Mouse (Mus musculus) bone marrow, adult 2 months (tissue): ENCODE measurements around the gene Gm11569. TPM values are rescaled to one million over a fixed set of nuclear protein-coding genes. Genes with fewer than 3 reads are reported as not detected.
"Not testable (repeated sequence)": the region's sequence is repeated elsewhere in the genome, so short reads cannot be mapped to it uniquely, and the experiment has no call there.

Source experiments
- H3K27ac ChIP-seq: fragments of 200-500 bp; 2 replicates; pipeline ENCODE4 v1.5.1; 2012; ENCODE audit warnings: low read depth, mild to moderate bottlenecking, control low read depth, inconsistent platforms, low read length; ENCODE audit not compliant: control insufficient read depth, poor library complexity, insufficient read depth
- H3K4me1 ChIP-seq: fragments of 200-500 bp; 2 replicates; pipeline ENCODE4 v1.6.1; 2011; ENCODE audit warnings: low read length; ENCODE audit not compliant: control insufficient read depth, insufficient read depth
- H3K4me3 ChIP-seq: fragments of 200-500 bp; replicated peaks from 2 replicates; pipeline ENCODE3; 2011; ENCODE audit warnings: mild to moderate bottlenecking, low read depth, low read length, control low read depth; ENCODE audit not compliant: control insufficient read depth
- CTCF ChIP-seq: fragments of 200-500 bp; IDR thresholded peaks from 2 replicates; pipeline ENCODE4 v1.5.1; 2011; ENCODE audit warnings: low read length, control low read depth; ENCODE audit not compliant: control insufficient read depth, insufficient read depth
- POLR2A ChIP-seq: fragments of 200-500 bp; IDR thresholded peaks from 2 replicates; pipeline ENCODE4 v1.6.1; 2011; ENCODE audit warnings: low read depth, mild to moderate bottlenecking, control low read depth, low read length, borderline replicate concordance; ENCODE audit not compliant: control insufficient read depth
- WGBS: fragments of 180-500 bp; shearing (Covaris S2); methylation state at CpG from one replicate; pipeline ENCODE4 v1.1.7; 2018; 5-methylcytosine and 5-hydroxymethylcytosine counted together
- polyA plus RNA-seq: library from polyadenylated mRNA; stranded (reverse); fragments of >200 nt; gene quantifications from 2 replicates; pipeline ENCODE4 v1.2.4, GENCODE M21; 2011; ENCODE audit warnings: low replicate concordance; ENCODE audit not compliant: missing spikeins, insufficient read depth, insufficient read length

The Gm11569 gene
- polyA plus RNA-seq, 1 experiment, result not detected

- no peak within 1 kb of the TSS for H3K27ac ChIP-seq
- 87% methylated on average over 2 of the region's 2 CpGs for WGBS
- H3K4me1 ChIP-seq, result no peaks in the 10 kb centered on the region
- TF ChIP-seq CTCF, result no peak
- no peak for TF ChIP-seq POLR2A
- H3K4me3 ChIP-seq, result no peak within 1 kb of the TSS
Measured at GRCm38 (mm10) chr11:99780604-99781003, 18.1 kb downstream of the Gm11569 start, which contains the start of gene Krtap4-8. Gene Krtap4-8 (minus strand): TSS chr11:99780704.

- 72% methylated on average over 7 of the region's 7 CpGs for WGBS
- Histone ChIP-seq H3K27ac (no peak overlapping the region), H3K4me3 (no peak overlapping the region), H3K4me1 (no peaks in the 10 kb centered on the region)
- no peak for TF ChIP-seq CTCF
Measured at GRCm38 (mm10) chr11:99778401-99778800, 20.3 kb downstream of the Gm11569 start.

GRCm38 (mm10) chr11:99772813-99773212 lies 25.9 kb downstream of the Gm11569 start, which contains the start of gene Gm11595:
Gene Gm11595 (minus strand): TSS chr11:99772913.
- not testable (repeated sequence) for H3K27ac ChIP-seq, H3K4me1 ChIP-seq, H3K4me3 ChIP-seq

DNA sequence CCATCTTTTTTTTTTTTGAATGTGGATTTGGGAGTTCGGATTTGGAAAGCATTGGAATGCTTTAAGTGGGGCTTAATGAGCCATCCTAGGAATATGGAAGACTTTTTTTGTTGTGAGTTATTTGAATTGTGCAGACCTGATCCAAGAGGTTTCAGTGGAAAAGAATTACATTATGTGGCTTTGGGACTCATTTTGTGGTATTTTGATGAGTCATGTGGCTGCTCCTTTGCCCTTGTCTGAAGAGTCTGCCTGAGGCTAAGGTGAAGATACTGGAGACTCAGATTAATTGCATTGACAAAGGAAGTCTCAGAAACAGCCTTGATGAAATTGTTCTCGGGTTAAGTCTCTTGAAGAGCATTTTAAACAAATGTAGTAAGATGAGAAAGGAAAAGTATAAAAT lies 30.3 kb downstream of the Gm11569 start:
- no peaks in the 10 kb centered on the region for H3K4me1 ChIP-seq
- no peak overlapping the region for H3K4me3 ChIP-seq
- H3K27ac ChIP-seq, result no peak overlapping the region
- no peak for TF ChIP-seq POLR2A
- TF ChIP-seq CTCF, result no peak
- 62% methylated on average over 2 of the region's 2 CpGs for WGBS

- Histone ChIP-seq H3K4me3 (no peak overlapping the region), H3K27ac (no peak overlapping the region), H3K4me1 (no peaks in the 10 kb centered on the region)
- WGBS, result 81% methylated on average over 1 of the region's 1 CpGs
- no peak for TF ChIP-seq POLR2A
- TF ChIP-seq CTCF, result no peak
Measured at GRCm38 (mm10) chr11:99758877-99759276, 39.9 kb downstream of the Gm11569 start.

Other genes starting within 250 kb of the Gm11569 start
- not detected in 2 replicates for gene Krtap3-3, start 248.1 kb downstream of the Gm11569 start, polyA plus RNA-seq
- not detected in 2 replicates for gene Krtap3-2, start 242.1 kb downstream of the Gm11569 start, polyA plus RNA-seq
- not detected in 2 replicates for gene Gm11939, start 239.5 kb downstream of the Gm11569 start, polyA plus RNA-seq
- gene Krtap3-1, start 232.3 kb downstream of the Gm11569 start, polyA plus RNA-seq, result not detected in 2 replicates
- 1.5 TPM in 1 of 2 replicates, not detected in the other for gene Krtap1-5, start 217.9 kb downstream of the Gm11569 start, polyA plus RNA-seq
- not detected in 2 replicates for gene Krtap1-4, start 215.3 kb downstream of the Gm11569 start, polyA plus RNA-seq
- not detected in 2 replicates for gene Krtap1-3, start 207.6 kb downstream of the Gm11569 start, polyA plus RNA-seq
- gene Krtap9-3, start 200.8 kb downstream of the Gm11569 start, polyA plus RNA-seq, result not detected in 2 replicates
- not detected in 2 replicates for gene Gm11938, start 195.6 kb downstream of the Gm11569 start, polyA plus RNA-seq
- gene Gm11937, start 188.7 kb downstream of the Gm11569 start, polyA plus RNA-seq, result not detected in 2 replicates
- not detected in 2 replicates for gene Krtap2-4, start 184.1 kb downstream of the Gm11569 start, polyA plus RNA-seq
- gene Gm11562, start 178.5 kb downstream of the Gm11569 start, polyA plus RNA-seq, result not detected in 2 replicates
- gene Krtap4-1, start 170.7 kb downstream of the Gm11569 start, polyA plus RNA-seq, result not detected in 2 replicates
- gene Krtap4-2, start 163.8 kb downstream of the Gm11569 start, polyA plus RNA-seq, result not detected in 2 replicates
- gene Krtap4-7, start 154.8 kb downstream of the Gm11569 start, polyA plus RNA-seq, result not detected in 2 replicates
- gene Gm11555, start 148.7 kb downstream of the Gm11569 start, polyA plus RNA-seq, result not detected in 2 replicates
- not detected in 2 replicates for gene Gm11563, start 140.0 kb downstream of the Gm11569 start, polyA plus RNA-seq
- gene Krtap4-6, start 133.0 kb downstream of the Gm11569 start, polyA plus RNA-seq, result not detected in 2 replicates
- gene Gm14190, start 108.2 kb downstream of the Gm11569 start, polyA plus RNA-seq, result not detected in 2 replicates
- gene Gm14180, start 64.6 kb downstream of the Gm11569 start, polyA plus RNA-seq, result not detected in 2 replicates
- not detected in 2 replicates for gene Gm11595, start 26.0 kb downstream of the Gm11569 start, polyA plus RNA-seq
- gene Krtap4-8, start 18.2 kb downstream of the Gm11569 start, polyA plus RNA-seq, result not detected in 2 replicates
- gene Krtap4-9, start 13.7 kb downstream of the Gm11569 start, polyA plus RNA-seq, result not detected in 2 replicates
- gene Gm11596, start 5.5 kb downstream of the Gm11569 start, polyA plus RNA-seq, result not detected in 2 replicates
- not detected in 2 replicates for gene Gm11554, start 5.5 kb upstream of the Gm11569 start, polyA plus RNA-seq
- not detected in 2 replicates for gene Krtap4-13, start 11.0 kb upstream of the Gm11569 start, polyA plus RNA-seq
- not detected in 2 replicates for gene Gm11564, start 16.7 kb upstream of the Gm11569 start, polyA plus RNA-seq
- not detected in 2 replicates for gene 2300003K06Rik, start 39.1 kb upstream of the Gm11569 start, polyA plus RNA-seq
- not detected in 2 replicates for gene Krtap4-16, start 52.7 kb upstream of the Gm11569 start, polyA plus RNA-seq
- not detected in 2 replicates for gene Gm11568, start 59.0 kb upstream of the Gm11569 start, polyA plus RNA-seq
- gene Gm11559, start 65.5 kb upstream of the Gm11569 start, polyA plus RNA-seq, result not detected in 2 replicates
- gene Krtap9-1, start 74.5 kb upstream of the Gm11569 start, polyA plus RNA-seq, result not detected in 2 replicates
- gene Gm11567, start 80.3 kb upstream of the Gm11569 start, polyA plus RNA-seq, result not detected in 2 replicates
- gene Krtap31-1, start 109.0 kb upstream of the Gm11569 start, polyA plus RNA-seq, result not detected in 2 replicates
- gene Gm11565, start 115.8 kb upstream of the Gm11569 start, polyA plus RNA-seq, result not detected in 2 replicates
- not detected in 2 replicates for gene Krtap31-2, start 137.4 kb upstream of the Gm11569 start, polyA plus RNA-seq
- gene Krtap9-5, start 149.5 kb upstream of the Gm11569 start, polyA plus RNA-seq, result not detected in 2 replicates
- gene Krtap29-1, start 180.1 kb upstream of the Gm11569 start, polyA plus RNA-seq, result not detected in 2 replicates
- not detected in 2 replicates for gene Krtap16-1, start 187.7 kb upstream of the Gm11569 start, polyA plus RNA-seq
- gene Krtap17-1, start 195.1 kb upstream of the Gm11569 start, polyA plus RNA-seq, result not detected in 2 replicates
- not detected in 2 replicates for gene Krt33a, start 217.3 kb upstream of the Gm11569 start, polyA plus RNA-seq
- not detected in 2 replicates for gene Krt33b, start 230.9 kb upstream of the Gm11569 start, polyA plus RNA-seq
- gene Krt34, start 242.6 kb upstream of the Gm11569 start, polyA plus RNA-seq, result not detected in 2 replicates